Mouse (Mus musculus) ES-Bruce4 (cell line): Measurements from ENCODE around the gene Cacna2d3.

ENCODE experiments used
- CTCF ChIP-seq: IDR thresholded peaks from one replicate; pipeline ENCODE4 v1.8.1; 2011; ENCODE audit warnings: low read depth, low read length
- POLR2A ChIP-seq: IDR thresholded peaks from one replicate; pipeline ENCODE4 v1.8.1; 2011; ENCODE audit warnings: low read length; ENCODE audit not compliant: insufficient read depth

GRCm38 (mm10) chr14:29029107-29029469, 692.6 kb downstream of the Cacna2d3 start:
- TF ChIP-seq POLR2A (no peak), CTCF (no peak)
